Mouse (Mus musculus) kidney, embryonic 16.5 days (tissue): ENCODE data around the gene Mcu. TPM values are rescaled to one million over a fixed set of nuclear protein-coding genes. Genes with fewer than 3 reads are reported as not detected.

Experiments
- ATAC-seq: fragments of 200-750 bp; cut with Nextera tagmentation; 2 replicates; pipeline ENCODE4 v1.8.0; 2017; ENCODE audit warnings: moderate TSS enrichment; ENCODE audit not compliant: low FRiP score, low TSS enrichment
- H3K27ac ChIP-seq: fragments of 300-500 bp; sonication (generic); 2 replicates; pipeline ENCODE4 v1.5.1; 2014; ENCODE audit warnings: low read length
- H3K27me3 ChIP-seq: fragments of 300-500 bp; sonication (generic); 2 replicates; pipeline ENCODE4 v1.6.1; 2014; ENCODE audit warnings: low read length, control low read depth, mixed read lengths; ENCODE audit not compliant: insufficient read depth
- H3K36me3 ChIP-seq: fragments of 300-500 bp; sonication (generic); 2 replicates; pipeline ENCODE4 v1.6.1; 2014; ENCODE audit warnings: low read length, control low read depth, mixed read lengths; ENCODE audit not compliant: insufficient read depth
- H3K4me1 ChIP-seq: fragments of 300-500 bp; sonication (generic); 2 replicates; pipeline ENCODE4 v1.6.1; 2014; ENCODE audit warnings: low read length, control low read depth, mixed read lengths; ENCODE audit not compliant: insufficient read depth
- H3K4me2 ChIP-seq: fragments of 300-500 bp; sonication (generic); replicated peaks from 2 replicates; pipeline ENCODE4 v1.6.1; 2014; ENCODE audit warnings: low read depth, low read length
- H3K4me3 ChIP-seq: fragments of 300-500 bp; sonication (generic); 2 replicates; pipeline ENCODE4 v1.5.1; 2014; ENCODE audit warnings: mild to moderate bottlenecking, low read length
- H3K9ac ChIP-seq: fragments of 300-500 bp; sonication (generic); replicated peaks from 2 replicates; pipeline ENCODE4 v1.6.1; 2014; ENCODE audit warnings: low read length
- H3K9me3 ChIP-seq: fragments of 300-500 bp; sonication (generic); 2 replicates; pipeline ENCODE4 v1.6.1; 2016; ENCODE audit warnings: low read length, control low read depth
- WGBS: fragments of 180-500 bp; shearing (Covaris S2); extraction: QIAGEN DNeasy Blood & Tissue Kit; methylation state at CpG from one replicate; pipeline ENCODE4 v1.1.7; 2014; 5-methylcytosine and 5-hydroxymethylcytosine counted together
- polyA plus RNA-seq: library from polyadenylated mRNA; unstranded; fragments of >200 nt; fragmentation: Nextera tagmentation; extraction: Ambion mirVana; gene quantifications from 2 replicates; pipeline ENCODE4 v1.2.1, GENCODE M21; 2015

Mcu gene
- polyA plus RNA-seq, 1 experiment from 2014 or later: 34.7 TPM

DNA sequence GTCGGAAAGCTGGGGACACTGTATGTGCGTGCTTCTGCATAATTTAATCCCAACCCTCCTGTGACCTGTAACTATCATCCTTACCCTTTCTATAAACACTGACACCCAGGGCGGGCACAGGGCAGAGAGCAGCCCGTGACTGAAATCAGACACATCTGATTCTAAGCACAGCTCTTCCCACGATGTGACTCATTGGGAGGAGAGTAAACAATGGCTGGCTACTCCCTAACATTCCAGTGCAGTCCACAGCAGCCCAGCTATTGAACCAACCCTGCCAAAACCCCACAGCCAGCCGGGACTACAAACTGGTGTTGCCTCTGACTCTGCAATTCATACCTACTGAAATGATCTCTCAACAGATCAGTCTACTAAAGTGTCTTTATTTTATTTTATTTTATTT, 78.9 kb downstream of the Mcu start:
- WGBS: 34% methylated on average over 6 of the region's 6 CpGs

DNA sequence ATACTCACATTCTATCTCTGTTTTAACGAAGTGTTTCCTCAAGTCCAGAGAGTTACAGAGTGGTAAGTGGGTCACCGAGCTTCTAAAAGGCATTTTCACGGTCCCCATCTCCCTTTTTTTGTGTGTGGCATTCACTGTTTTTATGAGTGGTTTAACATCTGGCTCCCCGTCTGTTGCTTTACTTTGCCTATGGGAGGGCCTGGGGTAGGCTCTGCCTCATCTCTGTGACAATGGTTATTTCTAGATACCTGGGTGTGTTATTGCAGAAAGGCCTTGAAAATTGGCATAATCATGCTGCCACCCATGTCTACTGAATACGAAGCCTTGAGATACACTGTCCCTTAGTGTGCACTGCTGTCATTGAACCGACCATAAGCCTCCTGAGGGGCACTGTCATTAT, 84.2 kb downstream of the Mcu start:
- 92% methylated on average over 6 of the region's 6 CpGs for WGBS
- Histone ChIP-seq H3K36me3 (no peaks in the 10 kb centered on the region), H3K4me1 (no peaks in the 10 kb centered on the region), H3K27me3 (no peaks in the 10 kb centered on the region), H3K9ac (no peak overlapping the region), H3K4me3 (no peak overlapping the region), H3K4me2 (no peak overlapping the region), H3K9me3 (no peaks in the 10 kb centered on the region), H3K27ac (no peak overlapping the region)
- no peak for ATAC-seq

More for the DNA sequence above, 78.9 kb downstream of the Mcu start:
- Histone ChIP-seq H3K36me3 (no peaks in the 10 kb centered on the region), H3K4me3 (no peak overlapping the region), H3K4me2 (no peak overlapping the region), H3K4me1 (peaks cover 28% of the 10 kb centered on the region), H3K27me3 (no peaks in the 10 kb centered on the region), H3K9me3 (no peaks in the 10 kb centered on the region), H3K9ac (no peak overlapping the region), H3K27ac (peak overlapping the region; percentile 43; the same call in 1 of the 2 replicates)
- ATAC-seq: peak; percentile 44; the same call in 1 of the 2 replicates

DNA sequence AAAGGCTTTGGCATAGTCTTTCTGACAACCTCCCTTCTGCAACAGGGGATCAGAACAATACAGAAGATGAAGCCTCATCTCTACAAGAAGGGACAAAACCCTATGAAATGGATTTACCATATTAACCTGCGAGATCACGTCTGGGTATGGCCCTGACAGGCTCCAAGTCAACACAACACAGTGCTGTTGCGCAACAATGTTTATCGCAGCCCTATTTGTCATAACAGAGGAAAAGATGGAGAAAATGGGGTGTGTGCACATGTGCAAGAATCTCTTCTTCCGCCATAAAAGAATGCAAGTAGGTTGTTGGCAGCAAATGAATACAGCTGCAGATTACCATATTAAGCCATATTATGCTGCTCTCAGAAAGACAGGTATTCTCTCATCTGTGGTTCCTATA, 88.7 kb downstream of the Mcu start:
- H3K36me3 ChIP-seq: no peaks in the 10 kb centered on the region
- no peaks in the 10 kb centered on the region; the same call in 1 of the 2 replicates for H3K4me1 ChIP-seq
- no peaks in the 10 kb centered on the region for H3K9me3 ChIP-seq
- H3K27ac ChIP-seq: no peak overlapping the region
- no peak overlapping the region for H3K9ac ChIP-seq
- no peak overlapping the region for H3K4me2 ChIP-seq
- H3K27me3 ChIP-seq: no peaks in the 10 kb centered on the region
- 96% methylated on average over 5 of the region's 5 CpGs for WGBS
- H3K4me3 ChIP-seq: no peak overlapping the region
- ATAC-seq: no peak

DNA sequence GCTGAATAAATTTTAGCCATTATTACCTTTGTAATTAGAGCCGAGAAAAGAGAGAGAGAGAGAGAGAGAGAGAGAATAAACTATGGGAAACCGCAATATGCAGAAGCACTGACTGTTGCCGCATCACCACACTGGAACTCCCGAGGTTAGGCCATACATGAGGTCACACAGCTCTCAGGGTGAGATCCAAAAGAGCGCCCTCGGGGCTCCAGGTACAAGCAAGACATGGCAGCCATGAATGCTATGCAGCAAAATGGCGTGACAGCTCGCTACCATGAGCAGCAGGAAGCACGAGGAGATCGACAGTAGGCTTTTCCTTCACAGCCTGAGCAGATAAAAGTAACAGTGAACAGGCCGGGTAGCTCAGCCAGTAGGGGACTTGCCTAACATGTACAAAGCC, 89.2 kb downstream of the Mcu start:
- no peak for ATAC-seq
- Histone ChIP-seq H3K4me2 (no peak overlapping the region), H3K36me3 (no peaks in the 10 kb centered on the region), H3K27me3 (no peaks in the 10 kb centered on the region), H3K4me1 (no peaks in the 10 kb centered on the region; the same call in 1 of the 2 replicates), H3K9ac (no peak overlapping the region), H3K4me3 (no peak overlapping the region), H3K27ac (no peak overlapping the region), H3K9me3 (no peaks in the 10 kb centered on the region)
- WGBS: 89% methylated on average over 11 of the region's 11 CpGs

DNA sequence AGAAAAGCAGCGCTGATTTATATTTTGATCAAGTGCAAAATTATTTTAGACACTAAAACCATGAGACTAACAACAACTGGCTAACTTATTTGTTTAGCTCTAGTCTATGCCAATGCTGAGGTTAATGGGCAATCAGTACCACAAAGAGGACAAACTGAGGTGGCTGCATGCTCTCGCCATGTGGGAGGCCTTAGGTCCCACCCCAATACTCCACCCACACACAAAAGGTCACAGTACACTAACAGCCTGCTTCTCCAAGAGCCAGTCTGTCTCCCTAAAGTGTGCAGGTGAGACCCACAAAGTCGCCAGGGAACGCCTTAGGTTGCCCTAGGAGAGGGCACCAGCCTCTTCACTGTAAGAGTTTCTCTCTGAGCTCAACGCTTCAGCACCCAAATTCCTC, 91.8 kb downstream of the Mcu start:
- H3K4me3 ChIP-seq: no peak overlapping the region
- no peaks in the 10 kb centered on the region; the same call in 1 of the 2 replicates for H3K4me1 ChIP-seq
- H3K4me2 ChIP-seq: no peak overlapping the region
- ATAC-seq: no peak
- H3K36me3 ChIP-seq: no peaks in the 10 kb centered on the region
- 63% methylated on average over 5 of the region's 5 CpGs for WGBS
- H3K27me3 ChIP-seq: no peaks in the 10 kb centered on the region
- H3K9ac ChIP-seq: no peak overlapping the region
- no peaks in the 10 kb centered on the region for H3K9me3 ChIP-seq
- no peak overlapping the region; the same call in 1 of the 2 replicates for H3K27ac ChIP-seq

DNA sequence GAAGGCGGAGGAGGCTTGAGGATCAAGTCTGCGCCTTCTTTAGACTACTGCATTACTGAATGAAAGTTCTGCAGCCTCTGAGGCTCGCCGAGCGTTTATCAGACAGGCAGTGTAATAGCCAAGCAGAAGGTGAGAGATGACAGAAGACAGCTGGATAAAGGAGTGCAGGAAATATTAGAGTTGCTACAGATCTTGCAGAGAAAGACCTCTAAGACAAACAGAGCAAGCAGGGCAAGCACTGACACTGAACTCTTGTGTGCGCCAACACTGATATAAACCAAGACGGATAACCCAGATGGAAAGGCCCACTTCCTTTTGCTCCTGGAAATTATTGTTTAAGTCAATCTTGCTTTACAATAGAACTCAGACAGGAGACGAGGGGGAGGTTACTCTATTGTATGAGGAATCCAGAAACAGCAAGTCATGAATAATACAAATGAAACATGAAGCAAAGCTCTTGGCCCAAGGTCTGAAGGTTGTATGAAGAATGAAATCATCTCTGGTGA, 92.6 kb downstream of the Mcu start:
- H3K9me3 ChIP-seq: no peaks in the 10 kb centered on the region
- H3K27me3 ChIP-seq: no peaks in the 10 kb centered on the region
- no peak overlapping the region for H3K4me3 ChIP-seq
- 42% methylated on average over 8 of the region's 8 CpGs for WGBS
- no peak overlapping the region for H3K4me2 ChIP-seq
- no peaks in the 10 kb centered on the region for H3K36me3 ChIP-seq
- no peak overlapping the region for H3K9ac ChIP-seq
- no peak; the same call in 1 of the 2 replicates for ATAC-seq
- H3K27ac ChIP-seq: peak overlapping the region; percentile 19; the same call in 1 of the 2 replicates
- H3K4me1 ChIP-seq: no peaks in the 10 kb centered on the region; the same call in 1 of the 2 replicates

DNA sequence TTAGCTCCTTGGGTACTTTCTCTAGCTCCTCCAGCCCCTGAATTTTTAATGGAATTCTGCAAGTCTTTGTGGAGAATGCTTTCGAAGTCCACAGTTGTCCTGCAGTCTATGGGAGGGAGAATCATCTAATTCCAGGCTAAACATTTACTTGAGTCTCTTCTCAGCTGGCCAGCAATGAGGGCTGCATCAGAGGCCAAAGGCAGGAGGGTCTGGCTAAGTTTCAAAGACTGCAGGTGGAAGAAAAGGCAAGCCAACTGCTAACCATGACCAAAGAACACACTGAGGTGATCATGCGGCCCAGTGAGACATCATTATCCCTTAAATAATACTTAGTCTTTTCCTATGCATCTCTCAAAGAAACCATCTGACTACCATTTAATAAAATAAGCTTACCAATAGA, 95.8 kb downstream of the Mcu start:
- H3K4me2 ChIP-seq: no peak overlapping the region
- no peaks in the 10 kb centered on the region for H3K27me3 ChIP-seq
- 81% methylated on average over 2 of the region's 2 CpGs for WGBS
- no peak overlapping the region for H3K27ac ChIP-seq
- H3K9ac ChIP-seq: no peak overlapping the region
- no peak for ATAC-seq
- peaks cover 6% of the 10 kb centered on the region; the same call in 1 of the 2 replicates for H3K4me1 ChIP-seq
- no peak overlapping the region for H3K4me3 ChIP-seq
- no peaks in the 10 kb centered on the region for H3K9me3 ChIP-seq
- H3K36me3 ChIP-seq: no peaks in the 10 kb centered on the region

DNA sequence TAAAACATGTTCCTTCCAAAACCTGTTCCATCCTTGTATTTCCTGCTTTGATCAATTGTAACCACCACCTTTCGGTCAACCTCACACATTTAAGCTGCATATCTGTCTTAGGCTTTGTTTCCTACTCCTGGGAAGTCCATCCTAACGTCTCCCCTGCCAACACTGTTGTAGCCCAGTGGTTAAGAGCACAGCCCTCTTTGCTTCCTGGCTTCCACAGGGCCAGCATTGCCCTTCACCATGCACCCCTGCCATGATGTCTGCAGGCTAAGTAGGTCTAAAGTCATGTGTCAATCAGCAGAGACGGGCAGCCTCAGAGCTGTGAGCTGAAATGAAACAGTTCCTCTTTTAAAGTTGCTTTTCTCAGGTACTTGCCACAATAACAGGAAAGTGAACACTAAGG, 97.1 kb downstream of the Mcu start:
- peaks cover 18% of the 10 kb centered on the region; the same call in 1 of the 2 replicates for H3K4me1 ChIP-seq
- H3K27me3 ChIP-seq: no peaks in the 10 kb centered on the region
- no peak overlapping the region for H3K4me3 ChIP-seq
- H3K27ac ChIP-seq: no peak overlapping the region
- no peak for ATAC-seq
- H3K36me3 ChIP-seq: no peaks in the 10 kb centered on the region
- H3K9me3 ChIP-seq: no peaks in the 10 kb centered on the region
- no peak overlapping the region for H3K4me2 ChIP-seq
- H3K9ac ChIP-seq: no peak overlapping the region
- WGBS: 93% methylated on average over 3 of the region's 3 CpGs

DNA sequence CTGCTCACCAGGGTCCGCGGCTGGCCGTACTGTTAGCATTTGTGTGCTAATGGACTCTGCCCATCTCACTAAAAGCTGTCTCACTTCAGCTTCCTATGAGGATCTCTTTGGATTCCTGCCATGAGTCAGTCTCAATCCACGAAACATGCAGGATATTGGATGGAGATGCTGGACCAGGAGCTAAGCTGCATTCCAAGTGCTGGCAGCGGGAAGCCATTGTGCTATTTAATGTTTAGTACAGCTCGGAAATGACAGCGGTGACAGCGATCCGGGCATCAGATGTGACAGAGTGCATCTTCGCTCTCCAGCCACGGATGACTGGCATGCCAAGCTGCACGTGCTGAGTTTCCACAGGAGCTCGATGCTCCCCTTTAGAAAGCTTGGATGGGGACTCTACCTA, 99.3 kb downstream of the Mcu start:
- Histone ChIP-seq H3K27me3 (no peaks in the 10 kb centered on the region), H3K9me3 (no peaks in the 10 kb centered on the region), H3K4me3 (no peak overlapping the region), H3K36me3 (no peaks in the 10 kb centered on the region), H3K27ac (no peak overlapping the region), H3K9ac (no peak overlapping the region), H3K4me1 (peaks cover 21% of the 10 kb centered on the region), H3K4me2 (no peak overlapping the region)
- no peak for ATAC-seq
- WGBS: 87% methylated on average over 13 of the region's 13 CpGs

DNA sequence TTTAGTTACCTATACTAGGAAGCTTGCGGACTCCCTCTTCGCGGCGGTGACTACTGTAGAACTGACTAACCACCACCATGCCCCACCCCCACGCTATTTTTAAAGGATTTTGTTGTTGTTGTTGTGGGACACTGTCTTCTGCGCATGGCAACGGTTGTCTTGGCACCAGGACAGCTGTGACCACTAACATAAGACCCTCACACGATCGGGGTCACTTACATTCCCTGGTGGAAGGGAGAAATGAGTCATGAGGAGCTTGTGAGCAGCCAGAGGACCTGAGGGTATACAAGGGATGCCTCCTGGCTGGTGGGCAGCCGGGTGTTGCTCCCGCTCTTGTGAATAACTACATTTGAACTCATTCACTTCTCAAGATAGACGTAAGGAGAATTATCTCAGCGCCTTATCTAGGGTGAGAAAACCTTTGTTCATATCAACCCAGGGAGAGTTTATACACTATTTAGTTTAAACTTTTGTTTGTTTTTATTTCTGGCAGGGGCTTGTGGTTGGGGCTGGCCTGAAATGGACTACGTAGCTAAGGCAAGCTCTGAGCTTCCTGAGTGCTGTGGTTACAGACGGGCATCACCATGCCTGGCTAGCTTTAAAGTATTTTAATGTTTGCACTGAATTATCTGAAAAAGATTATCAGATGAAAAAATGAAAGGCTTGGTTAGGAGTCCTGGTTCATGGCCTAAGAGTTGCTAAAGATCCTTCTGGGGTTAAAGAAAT, 101.6 kb downstream of the Mcu start:
- WGBS: 64% methylated on average over 15 of the region's 15 CpGs
- H3K4me3 ChIP-seq: no peak overlapping the region
- H3K9ac ChIP-seq: no peak overlapping the region
- ATAC-seq: 0 out of 2 replicates have a peak, but pooled peaks have one; percentile 40
- H3K27ac ChIP-seq: peak overlapping the region; percentile 71
- peaks cover 41% of the 10 kb centered on the region for H3K4me1 ChIP-seq
- no peaks in the 10 kb centered on the region for H3K9me3 ChIP-seq
- H3K4me2 ChIP-seq: no peak overlapping the region
- no peaks in the 10 kb centered on the region for H3K36me3 ChIP-seq
- H3K27me3 ChIP-seq: no peaks in the 10 kb centered on the region
